Mouse (Mus musculus): ENCODE measurements around the gene Oas1g. TPM values are rescaled to one million over a fixed set of nuclear protein-coding genes. Genes with fewer than 3 reads are reported as not detected.

Oas1g gene
- total RNA-seq, 1 experiment from 2014 or later: 4.9 TPM

GRCm38 (mm10) chr5:120844713-120845112, 42.7 kb downstream of the Oas1g start:
- ATAC-seq (replicated peaks; ENCODE audit: insufficient number of reproducible peaks, low FRiP score, low TSS enrichment, poor library complexity, severe bottlenecking): no peak

GRCm38 (mm10) chr5:120836731-120837585, 50.5 kb downstream of the Oas1g start:
- 0 out of 2 replicates have a peak, but pooled peaks have one; percentile 50 for ATAC-seq (replicated peaks; ENCODE audit: insufficient number of reproducible peaks, low FRiP score, low TSS enrichment, poor library complexity, severe bottlenecking)

GRCm38 (mm10) chr5:120833335-120834280, 53.8 kb downstream of the Oas1g start:
- no peak for ATAC-seq (replicated peaks; ENCODE audit: insufficient number of reproducible peaks, low FRiP score, low TSS enrichment, poor library complexity, severe bottlenecking)

GRCm38 (mm10) chr5:120831031-120831430, 56.4 kb downstream of the Oas1g start:
- ATAC-seq (replicated peaks; ENCODE audit: insufficient number of reproducible peaks, low FRiP score, low TSS enrichment, poor library complexity, severe bottlenecking): 0 out of 2 replicates have a peak, but pooled peaks have one; percentile 22

Other genes starting within 250 kb of the Oas1g start
- gene Rasal1, start 238.8 kb downstream of the Oas1g start, total RNA-seq (2017): 0.48 to 0.49 TPM in 2 of 3 replicates, not detected in the other
- gene Dtx1, start 175.7 kb downstream of the Oas1g start, total RNA-seq (2017): 5.4 to 12.1 TPM (median 8.1 TPM) in 3 replicates
- gene Oas2, start 137.8 kb downstream of the Oas1g start, total RNA-seq (2017): 2.2 to 8.7 TPM (median 5.3 TPM) in 3 replicates
- 6.3 to 13.2 TPM (median 8.3 TPM) in 3 replicates for gene Oas3, start 110.0 kb downstream of the Oas1g start, total RNA-seq (2017)
- not detected in 3 replicates for gene Oas1e, start 92.1 kb downstream of the Oas1g start, total RNA-seq (2017)
- 5.0 to 10.6 TPM (median 7.6 TPM) in 3 replicates for gene Oas1c, start 75.1 kb downstream of the Oas1g start, total RNA-seq (2017)
- gene Oas1f, start 40.2 kb downstream of the Oas1g start, total RNA-seq (2017): not detected in 3 replicates
- gene Oas1h, start 26.2 kb downstream of the Oas1g start, total RNA-seq (2017): not detected in 3 replicates
- 26.0 to 35.8 TPM (median 31.2 TPM) in 3 replicates for gene Oas1a, start 19.9 kb upstream of the Oas1g start, total RNA-seq (2017)
- gene Oas1d, start 26.9 kb upstream of the Oas1g start, total RNA-seq (2017): not detected in 3 replicates
- not detected in 3 replicates for gene Rph3a, start 122.5 kb upstream of the Oas1g start, total RNA-seq (2017)